Mouse (Mus musculus) B cell, adult 2 months (primary cell): ENCODE measurements at regions not wholly inside any gene's neighbourhood (a gene's known extent, or its start where the extent isn't known, plus 50 kb on each side); places are given as distances from the start of the nearest gene placed in this dataset.

Experiments
- DNase-seq, 2 experiments: peaks; one replicate each; pipeline ENCODE4 v3.0.0; 2022

GRCm38 (mm10) chr3:143375527-143376061 is 493.8 kb upstream of the Pkn2 start:
- no peak for DNase-seq

GRCm38 (mm10) chr3:143373501-143373900 is 491.7 kb upstream of the Pkn2 start:
- DNase-seq = no peak

- no peak for DNase-seq
Measured at GRCm38 (mm10) chr3:143369002-143369401, 487.2 kb upstream of the Pkn2 start.

GRCm38 (mm10) chr3:143340032-143340431 is 458.2 kb upstream of the Pkn2 start:
- no peak for DNase-seq

GRCm38 (mm10) chr3:143333339-143333738 is 451.5 kb upstream of the Pkn2 start:
- DNase-seq = no peak

- DNase-seq = no peak
Measured at GRCm38 (mm10) chr3:143328521-143328920, 446.7 kb upstream of the Pkn2 start.

GRCm38 (mm10) chr3:143327652-143328051 is 445.8 kb upstream of the Pkn2 start:
- DNase-seq = no peak

GRCm38 (mm10) chr3:143316457-143316856 is 434.7 kb upstream of the Pkn2 start:
- no peak for DNase-seq

- no peak for DNase-seq
Measured at GRCm38 (mm10) chr3:143291793-143292192, 410.0 kb upstream of the Pkn2 start.

- no peak for DNase-seq
Measured at GRCm38 (mm10) chr3:143264132-143264531, 382.3 kb upstream of the Pkn2 start.

- DNase-seq = no peak
Measured at GRCm38 (mm10) chr3:143252643-143253042, 370.8 kb upstream of the Pkn2 start.

- no peak for DNase-seq
Measured at GRCm38 (mm10) chr3:143252008-143252407, 370.2 kb upstream of the Pkn2 start.

- DNase-seq = no peak
Measured at GRCm38 (mm10) chr3:143242691-143243090, 360.9 kb upstream of the Pkn2 start.

GRCm38 (mm10) chr3:143240545-143241383 is 359.0 kb upstream of the Pkn2 start:
- DNase-seq = no peak

GRCm38 (mm10) chr3:143238546-143238945 is 356.7 kb upstream of the Pkn2 start:
- DNase-seq = no peak

GRCm38 (mm10) chr3:143223999-143224729 is 342.4 kb upstream of the Pkn2 start:
- no peak for DNase-seq

GRCm38 (mm10) chr3:143193263-143193970 is 311.6 kb upstream of the Pkn2 start:
- no peak for DNase-seq

GRCm38 (mm10) chr3:143188931-143189330 is 307.1 kb upstream of the Pkn2 start:
- DNase-seq = no peak

- DNase-seq = no peak
Measured at GRCm38 (mm10) chr3:143173971-143174370, 292.2 kb upstream of the Pkn2 start.

GRCm38 (mm10) chr3:143162444-143162843 is 280.6 kb upstream of the Pkn2 start:
- no peak for DNase-seq

GRCm38 (mm10) chr3:143161993-143162392 is 280.2 kb upstream of the Pkn2 start:
- DNase-seq = no peak

GRCm38 (mm10) chr3:143158568-143158967 is 276.8 kb upstream of the Pkn2 start:
- DNase-seq = no peak
